Mouse (Mus musculus) testis, adult 2 months (tissue): ENCODE results near the gene Mfsd5. TPM values are rescaled to one million over a fixed set of nuclear protein-coding genes. Genes with fewer than 3 reads are reported as not detected.
A peak's percentile ranks its signal among the peaks of the same experiment; 100 is the strongest.

Experiments
- H3K27ac ChIP-seq: fragments of 200-500 bp; 2 replicates; pipeline ENCODE4 v1.5.1; 2012; ENCODE audit warnings: low read depth, low read length; ENCODE audit not compliant: control insufficient read depth, insufficient read depth
- H3K27me3 ChIP-seq: fragments of 200-500 bp; 2 replicates; pipeline ENCODE4 v1.6.1; 2012; ENCODE audit warnings: mild to moderate bottlenecking, low read length, moderate library complexity; ENCODE audit not compliant: control insufficient read depth, insufficient read depth
- H3K36me3 ChIP-seq: fragments of 200-500 bp; 2 replicates; pipeline ENCODE4 v1.6.1; 2012; ENCODE audit warnings: mild to moderate bottlenecking, low read length; ENCODE audit not compliant: control insufficient read depth, insufficient read depth
- H3K4me1 ChIP-seq: fragments of 200-500 bp; 2 replicates; pipeline ENCODE4 v1.6.1; 2012; ENCODE audit warnings: low read length; ENCODE audit not compliant: control insufficient read depth, insufficient read depth
- H3K4me3 ChIP-seq: fragments of 200-500 bp; 2 replicates; pipeline ENCODE4 v1.5.1; 2012; ENCODE audit warnings: low read depth, mild to moderate bottlenecking, low read length, moderate library complexity, mixed read lengths; ENCODE audit not compliant: control insufficient read depth
- CTCF ChIP-seq: fragments of 200-500 bp; IDR thresholded peaks from 2 replicates; pipeline ENCODE4 v1.5.1; 2012; ENCODE audit warnings: low read depth, mild to moderate bottlenecking, inconsistent platforms, low read length, moderate library complexity; ENCODE audit not compliant: control insufficient read depth, insufficient read depth, insufficient replicate concordance
- POLR2A ChIP-seq: fragments of 200-500 bp; IDR thresholded peaks from 2 replicates; pipeline ENCODE4 v1.6.1; 2012; ENCODE audit warnings: low read depth, mild to moderate bottlenecking, inconsistent platforms, low read length, moderate library complexity; ENCODE audit not compliant: control insufficient read depth
- polyA plus RNA-seq: library from polyadenylated mRNA; depleted of rRNA; stranded (reverse); fragments of >200 nt; gene quantifications from 2 replicates; pipeline ENCODE4 v1.2.3, GENCODE M21; 2012

Gene Mfsd5
- polyA plus RNA-seq, 1 experiment, result 14.3 TPM

GRCm38 (mm10) chr15:102262582-102262981 is 16.7 kb upstream of the Mfsd5 start:
- no peak overlapping the region for H3K4me3 ChIP-seq
- no peaks in the 10 kb centered on the region for H3K36me3 ChIP-seq
- H3K4me1 ChIP-seq, result peaks cover 6% of the 10 kb centered on the region
- TF ChIP-seq CTCF (no peak), POLR2A (no peak)
- H3K27me3 ChIP-seq, result no peaks in the 10 kb centered on the region
- H3K27ac ChIP-seq, result no peak overlapping the region

DNA sequence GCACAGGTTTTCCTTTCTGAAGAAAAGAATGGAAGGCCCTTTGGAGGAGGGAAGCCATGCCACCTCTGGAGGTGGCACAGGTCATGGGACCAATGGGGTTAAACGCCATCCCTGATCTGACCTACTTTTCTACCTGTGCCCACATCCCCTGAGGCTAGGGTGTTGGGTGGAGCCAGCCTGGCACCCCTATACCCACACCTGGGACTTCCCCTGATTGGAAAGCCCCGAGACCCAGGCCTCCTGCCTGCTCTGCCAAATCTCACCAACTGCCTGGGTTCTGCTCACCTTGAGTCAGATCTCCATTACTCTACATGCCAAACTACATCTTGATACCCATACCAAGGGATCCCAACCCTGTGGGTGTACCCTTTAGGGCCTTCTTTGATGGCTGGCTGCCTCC is 16.2 kb upstream of the Mfsd5 start:
- H3K27me3 ChIP-seq, result no peaks in the 10 kb centered on the region
- peak overlapping the region; percentile 1; the same call in 1 of the 2 replicates for H3K4me3 ChIP-seq
- peaks cover 6% of the 10 kb centered on the region for H3K4me1 ChIP-seq
- no peak overlapping the region for H3K27ac ChIP-seq
- H3K36me3 ChIP-seq, result no peaks in the 10 kb centered on the region
- no peak for TF ChIP-seq CTCF
- TF ChIP-seq POLR2A, result no peak

DNA sequence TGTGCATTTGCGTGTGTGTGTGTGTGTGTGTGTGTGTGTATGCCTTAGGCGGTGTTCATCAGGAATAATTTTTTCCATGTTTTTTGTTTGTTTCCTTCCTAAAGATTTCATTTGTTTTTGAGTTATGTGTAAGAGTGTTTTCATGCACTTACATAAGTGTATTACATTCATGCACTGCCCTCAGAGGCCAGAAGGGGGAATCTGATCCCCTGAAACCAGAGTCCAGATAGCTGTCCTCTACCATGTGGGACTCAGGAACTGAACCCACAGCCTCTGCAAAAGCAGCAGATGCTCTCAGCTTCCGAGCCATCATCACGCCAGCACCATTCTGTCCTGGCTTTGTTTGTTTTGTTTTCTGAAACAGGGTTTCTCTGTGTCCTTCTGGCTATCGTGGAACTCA is 13.7 kb upstream of the Mfsd5 start:
- Histone ChIP-seq H3K27me3 (no peaks in the 10 kb centered on the region), H3K4me3 (no peak overlapping the region), H3K27ac (no peak overlapping the region), H3K36me3 (no peaks in the 10 kb centered on the region), H3K4me1 (peaks cover under 1% of the 10 kb centered on the region)
- no peak for TF ChIP-seq POLR2A

GRCm38 (mm10) chr15:102270274-102270960 is 8.8 kb upstream of the Mfsd5 start, which contains the start of gene Gm9918:
TSS of gene Gm9918 (plus strand) at chr15:102270563.
- TF ChIP-seq POLR2A (no peak), CTCF (no peak)
- Histone ChIP-seq H3K4me3 (peak within 1 kb of the TSS; percentile 2), H3K27me3 (no peaks in the 10 kb centered on the region), H3K4me1 (peaks cover 2% of the 10 kb centered on the region), H3K36me3 (no peaks in the 10 kb centered on the region), H3K27ac (no peak within 1 kb of the TSS)

GRCm38 (mm10) chr15:102271441-102271840 is 7.8 kb upstream of the Mfsd5 start:
- H3K27me3 ChIP-seq, result no peaks in the 10 kb centered on the region
- peaks cover 2% of the 10 kb centered on the region for H3K4me1 ChIP-seq
- H3K27ac ChIP-seq, result no peak overlapping the region
- no peak for TF ChIP-seq CTCF
- no peak overlapping the region for H3K4me3 ChIP-seq
- H3K36me3 ChIP-seq, result no peaks in the 10 kb centered on the region

DNA sequence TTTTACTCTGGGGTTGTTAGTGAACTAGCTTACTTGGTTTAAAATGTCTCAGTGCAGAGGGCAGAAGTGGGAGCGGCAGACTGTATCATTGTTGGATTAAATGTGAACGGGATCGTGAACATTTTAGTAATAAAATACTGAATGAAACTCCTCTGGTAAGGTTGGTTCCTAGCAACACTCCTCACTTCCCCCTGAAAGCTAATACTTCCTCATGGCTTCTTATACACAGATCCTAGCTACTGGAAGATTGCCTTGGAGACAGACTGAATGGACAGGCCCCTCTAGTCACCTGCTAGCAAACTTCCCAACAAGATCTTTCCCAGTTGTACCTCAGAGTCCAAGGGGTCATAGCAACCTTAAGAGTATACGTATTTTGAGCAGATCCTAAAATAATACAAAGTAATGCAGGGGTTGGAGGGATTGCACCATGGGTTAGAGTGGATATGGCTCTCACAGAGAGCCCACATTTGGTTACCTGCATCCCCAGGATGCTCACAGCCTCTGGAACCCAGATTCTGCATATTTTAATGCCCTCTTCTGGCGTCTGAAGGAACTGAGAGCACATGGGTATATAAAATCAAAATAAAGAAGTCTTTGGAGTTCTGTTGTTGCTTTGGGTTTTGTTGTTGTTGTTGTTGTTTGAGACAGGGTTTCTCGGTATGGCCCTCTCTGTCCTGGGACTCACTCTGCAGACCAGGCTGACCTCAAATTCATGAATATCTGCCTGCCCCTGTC is 5.1 kb upstream of the Mfsd5 start:
- Histone ChIP-seq H3K27me3 (no peaks in the 10 kb centered on the region), H3K27ac (no peak overlapping the region), H3K4me3 (no peak overlapping the region), H3K36me3 (no peaks in the 10 kb centered on the region), H3K4me1 (peaks cover 7% of the 10 kb centered on the region)
- no peak for TF ChIP-seq CTCF
- no peak for TF ChIP-seq POLR2A

DNA sequence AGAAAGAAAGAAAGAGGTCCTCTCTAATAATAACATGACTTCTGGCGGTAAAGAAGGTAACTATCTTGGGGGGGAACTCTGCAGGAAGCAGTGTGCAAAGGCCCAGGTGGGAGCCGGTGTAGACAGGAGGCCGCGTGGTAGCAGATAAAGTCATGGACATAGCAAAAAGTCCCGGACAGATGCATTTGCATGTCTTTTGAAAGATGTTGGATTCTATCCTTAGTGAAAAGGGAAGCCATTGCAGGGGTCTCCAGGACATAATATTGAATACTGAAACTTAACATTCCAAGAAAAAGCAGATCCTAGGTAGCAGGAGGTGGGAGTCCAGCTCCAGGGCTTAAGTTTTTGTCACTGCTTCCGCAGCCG is 545 bp upstream of the Mfsd5 start:
- Histone ChIP-seq H3K27ac (peak overlapping the region; percentile 62), H3K4me1 (peaks cover 11% of the 10 kb centered on the region), H3K4me3 (peak overlapping the region; percentile 91), H3K27me3 (no peaks in the 10 kb centered on the region), H3K36me3 (no peaks in the 10 kb centered on the region)
- TF ChIP-seq POLR2A, result no peak
- no peak for TF ChIP-seq CTCF
